Mouse (Mus musculus): Measurements from ENCODE around the gene Rab3a. TPM values are rescaled to one million over a fixed set of nuclear protein-coding genes. Genes with fewer than 3 reads are reported as not detected.

Gene Rab3a
- polyA plus RNA-seq, 1 experiment from 2014 or later: 395 TPM

Small RNAs within 50 kb of the gene (microRNA-seq; reads per million reads assigned to microRNA genes)
- gene Mir7240: 0.62 reads per million

Other genes with a start within 250 kb of the Rab3a start
- gene Rex1bd, start 247.9 kb upstream of the Rab3a start, polyA plus RNA-seq (2015; fragmentation: Nextera tagmentation; extraction: Ambion mirVana): 149 and 157 TPM in 2 replicates
- 660 and 697 TPM in 2 replicates for gene Uba52, start 243.9 kb upstream of the Rab3a start, polyA plus RNA-seq (2015; fragmentation: Nextera tagmentation; extraction: Ambion mirVana)
- gene Fkbp8, start 227.0 kb upstream of the Rab3a start, polyA plus RNA-seq (2015; fragmentation: Nextera tagmentation; extraction: Ambion mirVana): 402 and 462 TPM in 2 replicates
- 45.5 and 45.9 TPM in 2 replicates for gene Kxd1, start 226.7 kb upstream of the Rab3a start, polyA plus RNA-seq (2015; fragmentation: Nextera tagmentation; extraction: Ambion mirVana)
- 17.1 and 18.9 TPM in 2 replicates for gene Ell, start 215.2 kb upstream of the Rab3a start, polyA plus RNA-seq (2015; fragmentation: Nextera tagmentation; extraction: Ambion mirVana)
- gene Isyna1, start 160.3 kb upstream of the Rab3a start, polyA plus RNA-seq (2015; fragmentation: Nextera tagmentation; extraction: Ambion mirVana): 116 and 141 TPM in 2 replicates
- gene Ssbp4, start 145.8 kb upstream of the Rab3a start, polyA plus RNA-seq (2015; fragmentation: Nextera tagmentation; extraction: Ambion mirVana): 100 and 121 TPM in 2 replicates
- gene Lrrc25, start 138.5 kb upstream of the Rab3a start, polyA plus RNA-seq (2015; fragmentation: Nextera tagmentation; extraction: Ambion mirVana): 0.61 and 1.1 TPM in 2 replicates
- 0.20 TPM in 1 of 2 replicates, not detected in the other for gene Gdf15, start 122.2 kb upstream of the Rab3a start, polyA plus RNA-seq (2015; fragmentation: Nextera tagmentation; extraction: Ambion mirVana)
- gene Pgpep1, start 94.3 kb upstream of the Rab3a start, polyA plus RNA-seq (2015; fragmentation: Nextera tagmentation; extraction: Ambion mirVana): 60.3 and 65.7 TPM in 2 replicates
- gene Lsm4, start 81.4 kb upstream of the Rab3a start, polyA plus RNA-seq (2015; fragmentation: Nextera tagmentation; extraction: Ambion mirVana): 166 and 168 TPM in 2 replicates
- gene Jund, start 55.7 kb upstream of the Rab3a start, polyA plus RNA-seq (2015; fragmentation: Nextera tagmentation; extraction: Ambion mirVana): 54.6 and 57.7 TPM in 2 replicates
- 0.11 and 0.14 TPM in 2 replicates for gene Iqcn, start 51.2 kb upstream of the Rab3a start, polyA plus RNA-seq (2015; fragmentation: Nextera tagmentation; extraction: Ambion mirVana)
- not detected in 2 replicates for gene Gm3336, start 36.1 kb upstream of the Rab3a start, polyA plus RNA-seq (2015; fragmentation: Nextera tagmentation; extraction: Ambion mirVana)
- 0.12 and 0.54 TPM in 2 replicates for gene Pde4c, start 31.0 kb upstream of the Rab3a start, polyA plus RNA-seq (2015; fragmentation: Nextera tagmentation; extraction: Ambion mirVana)
- 49.3 and 49.8 TPM in 2 replicates for gene Mpv17l2, start 6.3 kb downstream of the Rab3a start, polyA plus RNA-seq (2015; fragmentation: Nextera tagmentation; extraction: Ambion mirVana)
- 145 and 149 TPM in 2 replicates for gene Pik3r2, start 22.0 kb downstream of the Rab3a start, polyA plus RNA-seq (2015; fragmentation: Nextera tagmentation; extraction: Ambion mirVana)
- 22.5 and 30.8 TPM in 2 replicates for gene Mast3, start 50.4 kb downstream of the Rab3a start, polyA plus RNA-seq (2015; fragmentation: Nextera tagmentation; extraction: Ambion mirVana)
- gene Il12rb1, start 53.8 kb downstream of the Rab3a start, polyA plus RNA-seq (2015; fragmentation: Nextera tagmentation; extraction: Ambion mirVana): 0.08 and 0.09 TPM in 2 replicates
- 7.4 and 8.3 TPM in 2 replicates for gene Arrdc2, start 85.0 kb downstream of the Rab3a start, polyA plus RNA-seq (2015; fragmentation: Nextera tagmentation; extraction: Ambion mirVana)
- gene Kcnn1, start 108.6 kb downstream of the Rab3a start, polyA plus RNA-seq (2015; fragmentation: Nextera tagmentation; extraction: Ambion mirVana): 11.2 and 13.4 TPM in 2 replicates
- gene Ccdc124, start 119.3 kb downstream of the Rab3a start, polyA plus RNA-seq (2015; fragmentation: Nextera tagmentation; extraction: Ambion mirVana): 152 and 167 TPM in 2 replicates
- 1.6 and 1.9 TPM in 2 replicates for gene Slc5a5, start 138.1 kb downstream of the Rab3a start, polyA plus RNA-seq (2015; fragmentation: Nextera tagmentation; extraction: Ambion mirVana)
- 2,480 and 2,641 TPM in 2 replicates for gene Rpl18a, start 142.7 kb downstream of the Rab3a start, polyA plus RNA-seq (2015; fragmentation: Nextera tagmentation; extraction: Ambion mirVana)
- 63.5 and 67.7 TPM in 2 replicates for gene Map1s, start 151.3 kb downstream of the Rab3a start, polyA plus RNA-seq (2015; fragmentation: Nextera tagmentation; extraction: Ambion mirVana)